Mouse (Mus musculus) intestine, embryonic 14.5 days (tissue): ENCODE data around the gene Xirp1. TPM values are rescaled to one million over a fixed set of nuclear protein-coding genes. Genes with fewer than 3 reads are reported as not detected.

Source experiments
- ATAC-seq: fragments of 200-750 bp; cut with Nextera tagmentation; replicated peaks from 2 replicates; pipeline ENCODE4 v1.8.0; 2017; ENCODE audit warnings: low read depth, moderate number of reproducible peaks, moderate TSS enrichment, moderate library complexity; ENCODE audit not compliant: low FRiP score, low TSS enrichment
- DNase-seq: peaks from one replicate; pipeline ENCODE4 v3.0.0-alpha.2; 2018; ENCODE audit warnings: low spot score
- H3K27ac ChIP-seq: fragments of 300-500 bp; sonication (generic); 2 replicates; pipeline ENCODE4 v1.5.1; 2014; ENCODE audit warnings: low read depth, mild to moderate bottlenecking, control low read depth
- H3K27me3 ChIP-seq: fragments of 300-500 bp; sonication (generic); replicated peaks from 2 replicates; pipeline ENCODE4 v1.6.1; 2014; ENCODE audit warnings: low read length, control low read depth; ENCODE audit not compliant: control insufficient read depth, insufficient read depth
- H3K36me3 ChIP-seq: fragments of 300-500 bp; sonication (generic); 2 replicates; pipeline ENCODE4 v1.6.1; 2014; ENCODE audit warnings: low read length, control low read depth; ENCODE audit not compliant: control insufficient read depth, insufficient read depth
- H3K4me1 ChIP-seq: fragments of 300-500 bp; sonication (generic); replicated peaks from 2 replicates; pipeline ENCODE4 v1.6.1; 2014; ENCODE audit warnings: low read length, control low read depth, mixed read lengths; ENCODE audit not compliant: control insufficient read depth, insufficient read depth
- H3K4me2 ChIP-seq: fragments of 300-500 bp; sonication (generic); 2 replicates; pipeline ENCODE4 v1.6.1; 2014; ENCODE audit warnings: low read length
- H3K4me3 ChIP-seq: fragments of 300-500 bp; sonication (generic); 2 replicates; pipeline ENCODE4 v1.5.1; 2014; ENCODE audit warnings: low read depth, low read length, control low read depth, mixed read lengths
- H3K9ac ChIP-seq: fragments of 300-500 bp; sonication (generic); 2 replicates; pipeline ENCODE4 v1.6.1; 2014; ENCODE audit warnings: mild to moderate bottlenecking, low read length
- H3K9me3 ChIP-seq: fragments of 300-500 bp; sonication (generic); 2 replicates; pipeline ENCODE4 v1.6.1; 2016; ENCODE audit warnings: low read length, control low read depth; ENCODE audit not compliant: control insufficient read depth
- WGBS: fragments of 180-500 bp; shearing (Covaris S2); extraction: QIAGEN DNeasy Blood & Tissue Kit; methylation state at CpG from one replicate; pipeline ENCODE4 v1.1.7; 2014; 5-methylcytosine and 5-hydroxymethylcytosine counted together
- polyA plus RNA-seq: library from polyadenylated mRNA; unstranded; fragments of >200 nt; fragmentation: Nextera tagmentation; extraction: Ambion mirVana; gene quantifications from 2 replicates; pipeline ENCODE4 v1.2.1, GENCODE M21; 2014

Gene Xirp1
- polyA plus RNA-seq, 1 experiment from 2014 or later, result not detected

DNA sequence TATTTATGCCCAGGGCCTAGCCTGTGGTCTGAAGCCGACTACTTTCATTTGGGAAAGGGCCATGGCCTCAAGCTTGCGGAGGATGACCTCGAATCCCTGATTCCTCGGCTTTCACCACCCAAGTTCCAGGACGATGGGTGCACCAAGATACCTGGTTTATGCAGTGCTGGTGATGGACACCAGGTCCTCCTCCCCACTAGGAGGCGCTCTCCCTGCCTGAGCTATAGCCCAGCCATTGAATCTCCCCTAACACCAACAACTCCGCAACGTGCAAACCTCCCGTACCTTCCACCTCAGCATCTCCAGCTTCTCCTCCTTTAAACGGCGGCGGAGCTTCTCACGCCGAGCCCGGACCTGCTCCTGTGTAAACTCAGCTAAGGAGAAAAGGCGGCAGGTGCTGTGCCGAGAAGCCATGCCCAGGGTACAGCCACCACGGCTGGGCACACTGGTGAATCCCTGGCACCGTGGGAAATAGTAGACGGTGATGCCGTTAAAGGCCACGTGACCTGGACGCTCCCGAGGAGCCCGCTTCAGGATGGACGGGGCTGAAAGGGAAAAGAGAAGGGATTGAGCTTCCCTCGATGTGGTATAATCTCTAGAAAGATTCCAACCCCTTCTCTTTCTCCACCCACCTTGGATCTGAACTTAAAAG is 49.4 kb downstream of the Xirp1 start:
- 91% methylated on average over 27 of the region's 27 CpGs for WGBS
- DNase-seq, result no peak
- Histone ChIP-seq H3K4me1 (peaks cover 35% of the 10 kb centered on the region), H3K4me2 (no peak overlapping the region), H3K36me3 (peaks cover 30% of the 10 kb centered on the region), H3K27me3 (no peaks in the 10 kb centered on the region), H3K27ac (no peak overlapping the region), H3K4me3 (no peak overlapping the region), H3K9ac (no peak overlapping the region), H3K9me3 (no peaks in the 10 kb centered on the region)
- ATAC-seq, result no peak

DNA sequence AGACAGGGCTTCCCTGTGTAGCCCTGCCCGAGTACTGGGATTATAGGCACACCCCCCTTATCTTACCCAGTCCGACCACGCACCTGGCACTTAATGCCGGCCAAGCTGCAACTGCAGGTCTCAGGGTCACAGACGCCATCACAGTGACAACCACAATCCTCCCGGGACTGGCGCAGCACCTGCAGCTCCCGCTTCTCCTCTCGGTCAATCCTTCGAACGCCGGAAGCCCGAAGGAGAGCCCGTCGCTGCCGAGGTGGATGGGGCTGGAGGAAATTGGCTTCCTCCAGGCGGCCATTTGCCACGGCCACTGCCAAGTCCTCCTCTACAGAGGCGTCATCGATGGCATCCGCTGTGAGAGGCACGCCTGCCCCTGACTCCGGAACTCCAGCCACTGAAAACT is 50.1 kb downstream of the Xirp1 start:
- WGBS, result 93% methylated on average over 23 of the region's 23 CpGs
- no peaks in the 10 kb centered on the region for H3K27me3 ChIP-seq
- H3K4me2 ChIP-seq, result no peak overlapping the region
- H3K36me3 ChIP-seq, result peaks cover 30% of the 10 kb centered on the region
- H3K27ac ChIP-seq, result no peak overlapping the region
- H3K9ac ChIP-seq, result no peak overlapping the region
- H3K4me1 ChIP-seq, result peaks cover 28% of the 10 kb centered on the region
- H3K4me3 ChIP-seq, result no peak overlapping the region
- no peaks in the 10 kb centered on the region for H3K9me3 ChIP-seq
- DNase-seq (no peak), ATAC-seq (no peak)

DNA sequence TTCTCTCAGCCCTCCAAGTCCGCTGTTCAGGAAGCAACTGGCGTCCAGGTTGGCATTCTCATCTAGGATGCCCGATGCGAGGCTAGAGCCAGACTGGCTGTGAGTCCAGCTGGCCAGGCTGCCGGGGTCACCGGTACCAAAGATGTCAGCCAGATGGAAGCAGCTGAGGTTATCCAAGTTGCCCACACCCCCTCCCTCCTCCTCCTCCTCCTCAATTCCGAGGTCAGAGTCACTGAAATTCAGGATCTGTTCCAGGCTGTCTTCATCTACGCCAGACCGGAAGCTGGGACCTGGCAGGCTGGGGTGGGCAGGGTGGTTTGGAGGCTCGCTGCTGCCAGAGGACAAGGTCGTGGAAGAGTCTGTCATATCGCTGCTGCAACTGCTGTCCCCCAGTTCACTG is 50.8 kb downstream of the Xirp1 start:
- no peaks in the 10 kb centered on the region for H3K9me3 ChIP-seq
- ATAC-seq, result no peak
- no peak overlapping the region for H3K4me2 ChIP-seq
- no peak overlapping the region for H3K4me3 ChIP-seq
- no peaks in the 10 kb centered on the region for H3K27me3 ChIP-seq
- peaks cover 30% of the 10 kb centered on the region for H3K36me3 ChIP-seq
- H3K27ac ChIP-seq, result no peak overlapping the region
- no peak for DNase-seq
- peaks cover 21% of the 10 kb centered on the region for H3K4me1 ChIP-seq
- no peak overlapping the region for H3K9ac ChIP-seq
- 90% methylated on average over 12 of the region's 12 CpGs for WGBS

DNA sequence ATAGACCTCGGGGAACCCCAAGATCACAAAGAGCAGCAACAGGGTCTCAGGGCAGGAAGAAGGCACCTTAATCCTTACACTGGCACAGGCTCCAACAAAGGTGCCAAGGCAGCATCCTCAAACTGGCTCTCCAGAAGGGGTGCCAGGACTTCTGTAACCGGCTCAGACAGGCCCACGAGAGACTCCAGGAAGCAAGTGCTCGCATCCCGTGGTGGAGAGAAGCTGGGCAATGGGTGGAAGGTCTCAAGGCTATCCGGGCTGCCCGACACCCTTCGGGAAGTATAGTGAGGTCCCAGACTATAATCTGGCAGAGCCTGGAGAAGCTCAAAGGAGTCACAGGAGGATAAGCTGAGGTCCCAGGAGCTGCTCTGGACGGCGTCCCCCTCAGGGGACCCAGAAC is 51.2 kb downstream of the Xirp1 start:
- WGBS, result 94% methylated on average over 10 of the region's 10 CpGs
- DNase-seq (no peak), ATAC-seq (no peak)
- Histone ChIP-seq H3K27ac (no peak overlapping the region), H3K27me3 (no peaks in the 10 kb centered on the region), H3K36me3 (peaks cover 30% of the 10 kb centered on the region), H3K9me3 (no peaks in the 10 kb centered on the region), H3K4me2 (no peak overlapping the region), H3K9ac (no peak overlapping the region), H3K4me3 (no peak overlapping the region), H3K4me1 (peaks cover 17% of the 10 kb centered on the region)

DNA sequence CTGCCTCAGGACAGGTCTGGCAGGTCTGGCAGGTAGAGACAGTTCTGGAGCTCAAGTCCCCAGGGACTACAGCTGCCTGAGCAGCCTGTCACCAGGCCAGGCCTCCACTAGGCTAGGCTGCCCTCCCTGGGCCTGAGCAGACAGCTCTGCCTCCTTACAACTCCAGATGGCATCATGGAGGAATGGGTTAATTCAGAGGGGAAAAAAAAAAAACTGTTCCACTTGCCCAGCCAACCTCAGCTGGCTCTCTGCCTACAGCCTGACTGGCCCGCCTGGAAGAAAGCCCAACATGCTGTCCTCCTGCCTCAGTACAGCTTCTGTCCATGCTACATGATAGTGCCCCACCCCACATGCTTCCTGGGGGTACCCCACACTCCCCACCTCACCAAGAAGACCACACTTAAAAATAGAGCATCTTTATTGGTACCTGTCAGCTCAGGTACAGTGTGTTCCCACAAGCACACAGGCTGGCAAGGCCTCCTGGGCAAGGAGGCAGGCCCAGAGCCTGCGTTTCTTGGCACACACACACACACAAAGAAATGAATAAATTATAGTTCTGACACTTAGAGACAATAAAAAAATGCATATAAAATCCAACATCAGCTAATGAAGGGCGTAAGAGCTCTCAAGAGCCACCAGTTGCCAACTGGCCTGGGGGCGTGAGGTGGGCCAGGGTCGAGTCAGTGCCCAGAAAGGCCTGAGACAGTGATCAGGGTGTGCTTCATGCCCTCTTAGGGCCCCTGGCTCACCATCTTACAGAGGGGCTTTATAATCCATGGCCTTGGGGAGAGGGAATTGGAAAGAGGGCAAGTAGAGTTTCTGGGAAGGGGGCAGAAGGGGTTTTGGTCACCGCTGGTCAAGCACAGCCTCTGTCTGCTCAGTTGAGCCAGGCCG is 52.4 kb downstream of the Xirp1 start:
- Histone ChIP-seq H3K9me3 (no peaks in the 10 kb centered on the region), H3K36me3 (peaks cover 30% of the 10 kb centered on the region), H3K4me1 (peaks cover 8% of the 10 kb centered on the region; the same call in 1 of the 2 replicates), H3K27me3 (no peaks in the 10 kb centered on the region), H3K9ac (no peak overlapping the region), H3K4me3 (no peak overlapping the region), H3K4me2 (no peak overlapping the region), H3K27ac (peak overlapping the region; percentile 33; the same call in 1 of the 2 replicates)
- DNase-seq, result no peak
- 84% methylated on average over 7 of the region's 7 CpGs for WGBS
- no peak for ATAC-seq

DNA sequence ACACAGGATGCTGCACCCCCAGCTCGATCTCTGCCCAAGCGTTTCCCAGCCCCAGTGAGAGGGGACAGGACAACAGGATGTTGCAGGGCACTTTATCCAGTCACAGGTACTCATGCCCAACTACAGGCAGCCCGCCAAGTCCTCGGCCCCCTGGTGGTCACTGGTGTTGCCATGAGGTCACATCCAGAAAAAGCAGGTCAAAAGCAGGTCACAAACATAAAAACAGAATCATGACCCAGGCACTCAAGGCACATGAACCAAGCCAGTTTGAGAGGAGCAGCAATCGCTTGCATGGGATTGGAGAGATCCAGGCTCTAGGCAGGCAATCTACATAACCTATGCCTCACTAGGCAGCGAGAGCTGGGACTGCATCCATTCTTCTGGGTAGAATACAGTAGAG is 53.2 kb downstream of the Xirp1 start:
- ATAC-seq, result no peak
- Histone ChIP-seq H3K4me2 (no peak overlapping the region), H3K9me3 (no peaks in the 10 kb centered on the region), H3K36me3 (peaks cover 27% of the 10 kb centered on the region), H3K9ac (no peak overlapping the region), H3K4me3 (no peak overlapping the region), H3K4me1 (peaks cover 8% of the 10 kb centered on the region; the same call in 1 of the 2 replicates), H3K27me3 (no peaks in the 10 kb centered on the region), H3K27ac (peak overlapping the region; percentile 33; the same call in 1 of the 2 replicates)
- no peak for DNase-seq
- 39% methylated on average over 6 of the region's 6 CpGs for WGBS

DNA sequence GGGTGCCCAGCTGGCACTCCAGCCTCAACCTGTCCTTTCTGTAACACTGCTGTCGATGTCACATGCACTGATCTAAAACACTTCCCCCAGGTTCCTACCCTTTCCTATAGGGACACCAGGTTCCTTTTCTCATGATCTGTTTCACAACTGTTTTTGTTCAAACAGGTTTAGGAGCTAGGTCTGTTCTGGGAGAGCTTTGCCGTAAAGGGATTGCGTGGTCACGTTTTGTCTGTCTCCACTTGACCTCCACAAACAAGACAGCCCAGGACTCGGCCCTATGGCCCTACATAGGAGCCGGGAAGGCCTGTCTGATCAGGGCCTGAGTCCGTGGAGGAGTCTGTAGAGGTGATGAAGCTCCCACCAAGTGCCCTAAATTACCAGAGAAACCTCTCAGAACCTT is 53.6 kb downstream of the Xirp1 start:
- Histone ChIP-seq H3K36me3 (peaks cover 27% of the 10 kb centered on the region), H3K27me3 (no peaks in the 10 kb centered on the region), H3K4me2 (no peak overlapping the region), H3K4me1 (peaks cover 8% of the 10 kb centered on the region; the same call in 1 of the 2 replicates), H3K27ac (no peak overlapping the region), H3K9ac (no peak overlapping the region), H3K4me3 (no peak overlapping the region), H3K9me3 (no peaks in the 10 kb centered on the region)
- DNase-seq (no peak), ATAC-seq (no peak)
- 78% methylated on average over 7 of the region's 7 CpGs for WGBS

DNA sequence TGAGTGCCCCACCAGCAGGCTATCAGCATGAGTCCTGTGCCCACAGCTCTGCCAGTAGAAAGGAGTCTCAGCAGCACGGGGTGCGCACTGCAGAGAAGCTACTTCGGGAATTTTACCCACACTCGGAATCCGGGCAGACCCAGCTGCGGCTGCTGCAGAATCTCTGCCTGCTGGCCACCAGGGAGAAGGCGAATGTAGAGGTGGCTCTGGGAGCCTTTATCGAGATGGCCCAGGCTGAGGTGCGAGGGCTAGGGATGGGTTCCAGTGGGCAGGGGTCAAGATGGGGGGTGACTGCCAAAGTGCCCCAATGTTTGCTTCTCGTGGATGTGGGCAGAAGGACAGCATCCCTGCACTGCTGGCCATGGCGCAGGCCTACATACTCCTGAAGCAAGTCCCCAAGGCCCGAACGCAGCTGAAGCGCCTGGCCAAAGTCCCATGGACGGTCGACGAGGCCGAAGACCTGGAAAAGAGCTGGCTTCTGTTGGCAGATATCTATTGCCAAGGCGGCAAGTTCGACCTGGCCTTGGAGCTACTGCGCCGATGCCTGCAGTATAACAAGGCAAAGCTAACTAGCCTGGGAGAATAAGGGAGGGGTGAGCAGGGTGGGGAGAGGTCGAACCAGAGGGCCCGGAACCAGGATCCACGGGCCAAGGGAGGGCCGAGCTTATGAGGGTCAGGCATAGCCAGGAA is 57.0 kb downstream of the Xirp1 start:
- no peak overlapping the region for H3K9ac ChIP-seq
- ATAC-seq, result no peak
- H3K4me1 ChIP-seq, result peaks cover 13% of the 10 kb centered on the region; the same call in 1 of the 2 replicates
- H3K4me2 ChIP-seq, result no peak overlapping the region
- H3K27me3 ChIP-seq, result no peaks in the 10 kb centered on the region
- no peaks in the 10 kb centered on the region for H3K9me3 ChIP-seq
- no peak overlapping the region for H3K27ac ChIP-seq
- DNase-seq, result no peak
- no peaks in the 10 kb centered on the region for H3K36me3 ChIP-seq
- WGBS, result 90% methylated on average over 26 of the region's 26 CpGs
- H3K4me3 ChIP-seq, result no peak overlapping the region
